Mouse (Mus musculus) lung, adult 18-20 months (tissue): ENCODE data around the gene Jam3.
A peak's percentile ranks its signal among the peaks of the same experiment; 100 is the strongest.

Experiments
- DNase-seq, 2 experiments: peaks; one replicate each; pipeline ENCODE4 v3.0.0; 2022; ENCODE audit warnings: mixed read lengths in 2 of 2

Gene Jam3

GRCm38 (mm10) chr9:27154763-27155530 lies at the start of gene Jam3:
Jam3 (minus strand) TSS chr9:27155421.
- peak; percentile 71 to 82 for DNase-seq

- no peak for DNase-seq
Measured at GRCm38 (mm10) chr9:27204201-27204600, 49.0 kb upstream of the Jam3 start.

- DNase-seq = no peak
Measured at GRCm38 (mm10) chr9:27203134-27203533, 47.9 kb upstream of the Jam3 start.

- no peak for DNase-seq
Measured at GRCm38 (mm10) chr9:27201472-27202219, 46.4 kb upstream of the Jam3 start.

GRCm38 (mm10) chr9:27193592-27194080 lies 38.4 kb upstream of the Jam3 start:
- DNase-seq = no peak

GRCm38 (mm10) chr9:27192761-27193591 lies 37.8 kb upstream of the Jam3 start:
- no peak for DNase-seq

GRCm38 (mm10) chr9:27192001-27192760 lies 37.0 kb upstream of the Jam3 start:
- DNase-seq = peak; percentile 90 to 93

- DNase-seq = peak; percentile 64 to 73
Measured at GRCm38 (mm10) chr9:27191501-27191981, 36.3 kb upstream of the Jam3 start.

GRCm38 (mm10) chr9:27190461-27190860 lies 35.2 kb upstream of the Jam3 start:
- DNase-seq = no peak

- no peak for DNase-seq
Measured at GRCm38 (mm10) chr9:27189306-27189705, 34.1 kb upstream of the Jam3 start.

- no peak for DNase-seq
Measured at GRCm38 (mm10) chr9:27188677-27189241, 33.5 kb upstream of the Jam3 start.

- no peak for DNase-seq
Measured at GRCm38 (mm10) chr9:27185820-27186219, 30.6 kb upstream of the Jam3 start.

- no peak for DNase-seq
Measured at GRCm38 (mm10) chr9:27182087-27182486, 26.9 kb upstream of the Jam3 start.

GRCm38 (mm10) chr9:27180492-27180891 lies 25.3 kb upstream of the Jam3 start:
- DNase-seq = no peak

- DNase-seq = no peak
Measured at GRCm38 (mm10) chr9:27178935-27179334, 23.7 kb upstream of the Jam3 start.

- DNase-seq = peak; percentile 9 to 53
Measured at GRCm38 (mm10) chr9:27176154-27176553, 20.9 kb upstream of the Jam3 start.

GRCm38 (mm10) chr9:27175682-27176081 lies 20.5 kb upstream of the Jam3 start:
- no peak for DNase-seq

- no peak for DNase-seq
Measured at GRCm38 (mm10) chr9:27175241-27175640, 20.0 kb upstream of the Jam3 start.

GRCm38 (mm10) chr9:27174079-27174478 lies 18.9 kb upstream of the Jam3 start:
- no peak for DNase-seq

- no peak for DNase-seq
Measured at GRCm38 (mm10) chr9:27173646-27174045, 18.4 kb upstream of the Jam3 start.

GRCm38 (mm10) chr9:27172839-27173238 lies 17.6 kb upstream of the Jam3 start:
- no peak for DNase-seq

- DNase-seq = no peak
Measured at GRCm38 (mm10) chr9:27170726-27171125, 15.5 kb upstream of the Jam3 start.
